Mouse (Mus musculus): ENCODE measurements around the gene 2410004P03Rik.
A peak's percentile ranks its signal among the peaks of the same experiment; 100 is the strongest.

DNA sequence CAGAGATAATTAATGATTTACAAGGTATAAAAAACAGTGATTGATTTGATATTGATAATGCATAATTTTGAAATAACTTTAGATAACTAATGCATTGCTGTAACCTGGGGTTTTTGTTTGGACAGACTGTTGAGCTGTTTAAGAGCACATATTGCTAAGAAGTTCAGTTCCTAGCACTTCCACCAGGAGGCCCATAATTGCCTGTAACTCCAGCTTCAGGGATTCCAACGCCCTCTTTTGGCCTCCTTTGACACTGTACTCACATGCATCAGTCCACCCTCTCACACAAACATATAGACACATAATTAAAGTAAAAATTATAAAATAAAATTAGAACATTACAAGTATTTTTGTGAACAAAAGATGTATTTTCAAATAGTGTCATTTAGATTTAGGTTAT lies 52.7 kb downstream of the 2410004P03Rik start:
- TF ChIP-seq CTCF (IDR thresholded peaks at IDR 0.05) (peak; percentile 61), EP300 (IDR thresholded peaks at IDR 0.05; ENCODE audit: insufficient read depth, low read depth, low read length) (no peak), POLR2A (IDR thresholded peaks at IDR 0.05; ENCODE audit: insufficient read depth, low read depth, low read length) (no peak)

Data from heart, adult 2 months (tissue).